Mouse (Mus musculus): ENCODE measurements around the gene Bahcc1.
A peak's percentile ranks its signal among the peaks of the same experiment; 100 is the strongest.

Bahcc1 gene

DNA sequence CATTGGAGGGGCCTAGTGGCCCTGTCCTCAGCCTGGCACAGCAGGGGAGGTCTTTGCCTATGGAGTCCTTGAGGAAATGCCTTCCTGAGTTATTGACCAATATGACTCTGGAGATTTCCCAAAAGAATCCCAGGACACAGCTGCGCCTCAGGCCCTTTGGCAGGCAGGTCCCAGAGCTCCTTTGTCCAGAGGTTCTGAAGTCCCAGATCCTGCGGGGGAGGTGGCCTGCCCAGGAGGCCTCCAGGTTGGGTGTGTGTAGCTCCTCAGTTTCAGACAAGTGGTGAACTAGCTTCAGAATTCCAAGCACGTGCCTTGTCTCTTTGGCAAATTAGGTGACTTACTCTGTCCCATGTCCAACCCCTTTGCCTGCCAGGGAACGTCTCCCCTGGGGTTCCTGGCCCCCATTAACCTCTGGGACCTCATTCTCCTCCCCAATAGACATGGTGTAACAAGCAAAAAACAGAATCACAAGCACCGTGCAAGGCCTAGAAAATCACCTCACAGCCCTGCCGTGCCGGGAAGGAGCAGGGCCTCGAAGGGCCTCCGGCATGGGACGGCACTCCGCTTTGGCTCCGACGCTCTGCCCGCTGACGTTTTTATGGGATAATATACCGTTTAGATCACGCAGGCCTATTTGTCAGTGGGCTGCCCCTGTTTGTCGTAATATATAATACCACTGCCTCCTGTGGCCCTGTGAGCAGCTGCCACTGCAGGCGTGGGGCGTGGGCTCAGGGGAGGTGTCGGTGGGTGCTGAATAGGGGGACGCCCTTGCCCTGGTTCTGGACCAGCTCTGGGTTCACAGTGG is 10.2 kb downstream of the Bahcc1 start:
- no peak for DNase-seq (ENCODE audit: low spot score in 2 of 2)

DNA sequence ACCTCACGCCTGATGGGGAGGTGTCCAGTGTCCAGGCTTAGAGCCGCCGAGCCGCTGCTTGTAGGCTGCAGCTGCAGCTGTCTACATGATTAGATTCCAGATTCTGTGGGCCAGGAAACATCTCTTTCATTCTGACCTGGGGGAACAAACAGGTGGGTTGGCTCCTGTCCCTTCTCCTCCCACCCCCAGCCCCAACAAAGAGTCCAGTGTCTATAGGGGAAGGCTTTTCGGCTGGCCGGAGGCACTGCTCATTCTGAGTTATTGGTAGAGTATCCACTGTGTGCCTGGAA is 10.7 kb downstream of the Bahcc1 start:
- no peak for DNase-seq (ENCODE audit: low spot score in 2 of 2)

DNA sequence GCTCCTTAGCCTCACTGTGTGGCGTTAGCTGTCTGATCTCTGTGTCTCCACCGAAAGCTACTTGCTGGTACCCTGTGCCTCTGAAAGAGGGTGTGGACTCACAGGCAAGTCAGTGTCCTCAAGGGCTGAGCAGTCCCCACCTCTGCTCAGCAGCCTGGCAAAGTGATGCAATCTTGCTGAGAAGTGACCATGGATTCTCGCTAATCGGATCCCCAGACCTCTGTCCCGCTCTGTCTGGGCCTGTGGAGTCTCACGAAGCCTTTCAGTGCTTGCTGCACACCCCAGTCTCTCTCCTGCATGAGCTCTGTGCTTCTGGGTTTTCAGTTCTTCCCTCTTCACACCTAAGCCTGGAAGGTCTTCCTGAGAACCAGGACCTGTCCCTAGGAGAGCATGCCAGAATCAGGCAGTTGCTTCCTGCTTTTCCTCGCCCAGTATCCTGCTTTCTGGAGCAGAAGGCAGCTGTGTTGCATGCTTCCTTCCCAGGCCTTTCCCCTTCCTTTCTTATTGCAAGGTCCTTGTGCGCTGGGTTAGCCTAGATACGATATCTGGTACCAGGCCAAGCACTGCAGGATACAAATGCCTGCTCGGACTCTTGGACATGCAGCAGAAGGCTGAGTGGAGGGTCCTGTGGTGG is 15.5 kb downstream of the Bahcc1 start:
- DNase-seq (ENCODE audit: low spot score in 2 of 2) = no peak

DNA sequence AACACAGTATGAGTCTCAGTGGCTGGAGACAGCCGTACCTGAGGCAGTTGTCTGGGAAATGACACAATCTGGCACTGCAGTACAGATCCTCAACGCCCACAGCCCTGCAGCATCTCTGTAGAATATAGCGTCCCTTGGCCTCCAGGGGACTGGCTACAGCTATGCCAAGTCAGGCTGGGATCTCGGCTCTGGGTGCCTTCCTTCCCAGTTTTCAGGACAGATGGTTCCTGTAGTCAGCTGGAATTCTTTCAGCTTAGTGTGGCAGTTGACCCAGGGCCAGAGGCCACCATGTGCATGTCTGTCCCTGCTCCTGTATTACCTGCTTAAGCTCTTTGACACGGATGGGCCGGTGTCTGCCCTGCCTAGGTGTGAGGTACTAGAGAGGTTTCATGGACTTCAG is 16.2 kb downstream of the Bahcc1 start:
- DNase-seq (ENCODE audit: low spot score in 2 of 2) = no peak

DNA sequence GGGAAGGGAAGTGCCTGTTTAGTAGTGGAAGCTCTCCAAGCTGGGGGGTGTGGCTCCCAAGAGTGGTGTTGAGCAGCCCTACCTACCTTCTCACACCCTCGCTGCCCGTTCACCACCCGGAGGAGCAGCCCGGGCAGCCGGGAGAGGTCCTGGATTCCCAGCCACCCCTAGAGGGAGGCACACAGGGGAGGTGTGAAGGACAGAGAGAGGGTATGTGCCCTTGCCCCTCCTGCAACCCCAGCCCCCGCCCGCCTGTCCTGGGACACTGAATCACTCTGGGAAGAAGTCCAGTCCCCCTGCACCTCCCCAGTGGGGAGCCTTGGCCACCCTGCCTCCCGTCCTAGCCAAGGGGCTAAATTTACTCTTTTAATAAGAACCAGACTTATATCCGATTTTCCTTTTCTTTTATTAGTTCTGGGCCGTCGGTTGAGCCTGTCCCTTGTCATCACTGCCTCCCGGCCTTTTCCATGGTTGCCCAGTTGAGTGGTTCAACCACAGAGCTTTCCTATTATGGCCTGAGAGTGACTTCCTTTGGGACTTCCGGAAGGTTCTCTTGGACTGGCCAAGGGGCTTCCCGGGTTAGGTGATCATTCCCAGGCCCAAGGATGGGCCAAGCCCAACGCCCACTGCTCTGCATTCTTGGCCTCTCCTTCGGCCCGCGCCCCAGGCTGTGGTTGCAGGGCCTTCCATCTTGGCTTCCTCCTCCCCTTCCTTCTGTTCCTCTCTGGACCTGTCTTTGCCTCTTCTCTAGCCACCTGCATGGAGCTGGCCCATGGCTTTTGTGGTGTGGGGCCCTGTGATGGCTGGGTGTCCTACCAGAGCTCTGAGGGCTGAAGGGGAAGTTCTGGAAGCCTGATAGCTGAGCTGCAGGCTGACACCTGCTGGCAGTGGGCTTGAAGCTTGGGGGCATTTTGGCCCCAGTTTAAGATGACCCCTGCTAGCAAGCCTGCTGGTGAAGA is 18.5 kb downstream of the Bahcc1 start:
- DNase-seq (ENCODE audit: low spot score in 2 of 2) = no peak

DNA sequence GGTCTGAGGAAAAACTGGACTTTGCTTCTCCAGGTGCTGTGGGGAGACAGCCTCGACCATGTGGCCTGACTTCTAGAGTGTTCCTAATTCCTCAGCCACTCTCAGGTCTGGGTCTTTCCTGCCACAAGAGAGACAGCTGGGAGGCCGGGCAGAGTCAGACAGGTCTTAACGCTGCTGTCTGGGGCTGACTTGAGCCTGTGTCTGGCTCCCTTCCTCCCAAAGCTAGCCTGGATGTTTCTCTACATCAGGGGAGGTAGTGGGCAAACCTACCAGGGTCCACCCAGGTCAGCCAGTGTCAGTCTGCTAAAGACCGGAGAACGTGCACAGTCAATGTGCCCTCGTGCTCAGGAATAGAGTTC is 19.2 kb downstream of the Bahcc1 start:
- no peak for DNase-seq (ENCODE audit: low spot score in 2 of 2)

DNA sequence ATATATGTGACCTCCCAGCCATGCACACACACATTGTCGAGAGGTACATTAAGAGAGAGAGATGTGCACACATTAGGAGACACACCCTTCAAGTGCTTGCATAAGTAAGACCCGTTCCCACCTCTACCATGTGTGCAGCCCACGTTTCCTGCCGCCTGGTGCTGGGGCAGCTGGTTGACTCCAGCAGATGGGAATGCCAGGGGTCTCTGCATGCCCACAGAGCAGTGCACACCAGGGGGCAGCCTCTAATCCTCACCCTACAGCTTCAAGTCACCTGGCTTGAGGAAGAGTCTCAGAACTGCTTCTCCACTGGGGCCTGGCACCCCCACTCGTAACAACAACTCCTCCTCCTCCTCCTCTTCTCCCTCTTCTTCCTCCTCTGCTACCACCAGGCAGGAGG is 19.7 kb downstream of the Bahcc1 start:
- no peak for DNase-seq (ENCODE audit: low spot score in 2 of 2)

DNA sequence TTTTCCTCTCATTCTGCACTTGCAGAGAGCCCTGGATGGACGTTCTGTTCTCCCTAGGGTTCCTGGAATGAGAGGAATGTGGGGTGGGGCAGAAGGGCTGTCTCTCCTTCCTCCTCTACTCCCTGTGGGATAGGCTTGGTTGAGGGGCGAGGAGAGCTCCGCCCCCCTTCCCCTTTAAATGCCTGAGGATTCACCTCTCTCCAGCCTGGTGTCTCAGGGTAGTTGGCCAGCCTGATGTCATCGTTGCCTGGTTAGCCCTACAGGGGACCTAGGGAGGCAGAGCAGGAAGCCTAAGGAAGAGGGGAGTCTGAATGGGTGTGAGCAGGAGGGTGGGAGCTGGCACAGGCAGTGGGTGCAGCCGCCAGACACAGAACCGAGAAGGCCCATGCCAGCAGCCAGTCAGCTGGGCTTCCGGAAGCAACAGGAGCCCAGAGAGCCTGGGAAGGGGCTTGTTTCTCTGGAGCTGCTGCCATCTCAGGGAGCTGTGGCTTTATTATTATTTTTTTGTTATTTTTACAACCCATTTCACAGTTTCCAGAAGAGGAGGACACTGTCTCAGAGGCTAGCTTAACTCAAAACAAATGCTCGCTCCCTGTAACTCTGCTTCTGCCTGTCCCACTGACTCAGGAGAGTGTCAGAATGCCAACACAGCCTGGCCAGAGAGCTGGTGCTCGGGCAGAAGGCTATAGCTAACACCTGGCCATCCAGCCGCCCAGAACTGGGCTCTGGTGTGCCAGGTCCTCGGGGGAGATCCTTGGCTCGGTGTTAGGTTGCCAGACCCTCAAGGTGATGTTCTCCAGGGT is 20.3 kb downstream of the Bahcc1 start:
- DNase-seq (ENCODE audit: low spot score in 2 of 2) = no peak

DNA sequence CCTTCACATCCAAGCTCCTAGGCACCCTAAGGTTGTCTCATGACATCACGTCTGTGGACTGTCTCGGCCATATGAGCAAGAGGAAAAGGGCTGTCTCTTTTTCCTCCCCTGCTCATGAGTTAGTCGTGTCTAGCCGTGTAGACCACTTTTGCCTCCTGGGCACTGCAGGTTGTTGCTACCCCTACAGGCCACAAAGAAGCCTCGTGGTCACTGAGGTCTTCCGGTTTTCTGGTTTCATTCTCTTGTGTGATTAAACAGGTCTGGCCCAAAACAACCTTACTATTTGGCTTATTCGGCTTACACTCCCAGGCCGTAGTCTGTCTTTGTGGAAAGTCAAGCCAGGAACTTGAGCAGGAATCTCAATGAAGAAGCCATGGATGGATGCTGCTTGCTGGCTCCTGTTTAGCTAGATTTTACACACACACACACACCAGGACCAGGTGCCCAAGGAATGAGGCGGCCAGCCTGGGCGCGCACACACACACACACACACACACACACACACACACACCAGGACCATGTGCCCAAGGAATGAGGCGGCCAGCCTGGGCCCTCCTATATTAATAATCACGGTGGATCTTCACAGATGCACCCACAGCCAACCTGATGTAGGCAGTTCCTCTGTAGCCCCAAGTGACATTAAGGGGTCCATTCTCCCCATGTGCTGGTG is 21.0 kb downstream of the Bahcc1 start:
- DNase-seq (ENCODE audit: low spot score in 2 of 2) = peak; percentile 54 to 79

DNA sequence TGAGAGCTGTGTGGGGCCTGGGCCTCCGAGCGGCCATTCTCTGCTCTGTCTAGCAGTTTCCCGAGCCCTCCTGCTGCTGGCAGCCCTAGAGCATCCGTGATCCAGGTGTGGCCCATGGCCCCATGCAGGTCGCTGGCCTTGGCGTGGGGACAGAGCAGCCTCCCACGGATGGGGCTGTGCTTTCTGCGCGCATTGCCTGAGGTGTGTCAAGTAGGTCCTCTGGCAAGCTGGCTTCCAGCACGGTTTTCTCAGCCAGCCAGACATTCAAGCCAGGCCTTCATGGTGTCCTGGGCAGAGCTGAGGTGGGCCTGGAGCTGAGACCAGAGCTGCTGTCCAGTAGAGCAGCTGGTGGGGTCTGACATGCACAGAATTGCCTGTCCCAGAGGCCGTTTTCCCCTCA is 21.7 kb downstream of the Bahcc1 start:
- DNase-seq (ENCODE audit: low spot score in 2 of 2) = no peak

DNA sequence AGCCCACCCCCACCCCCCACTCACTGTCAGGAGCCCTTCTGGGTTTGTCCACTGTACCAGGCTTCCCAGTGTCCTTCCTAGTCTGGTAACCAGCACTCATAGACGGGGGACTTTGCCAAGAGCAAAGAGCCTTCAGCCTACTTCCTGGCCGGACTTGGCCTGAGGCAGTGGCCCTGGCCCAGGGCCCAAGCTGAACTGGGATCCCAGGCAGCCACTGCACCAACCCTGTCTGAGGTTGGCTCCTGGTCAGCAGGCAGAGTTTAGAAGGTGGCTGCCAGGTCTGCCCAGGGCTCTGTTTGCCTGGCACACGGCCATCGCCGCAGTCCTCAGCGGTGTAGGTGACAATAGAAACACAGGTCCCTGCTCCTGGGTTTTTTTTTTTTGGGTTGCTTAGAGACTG is 22.3 kb downstream of the Bahcc1 start:
- DNase-seq (ENCODE audit: low spot score in 2 of 2) = no peak

DNA sequence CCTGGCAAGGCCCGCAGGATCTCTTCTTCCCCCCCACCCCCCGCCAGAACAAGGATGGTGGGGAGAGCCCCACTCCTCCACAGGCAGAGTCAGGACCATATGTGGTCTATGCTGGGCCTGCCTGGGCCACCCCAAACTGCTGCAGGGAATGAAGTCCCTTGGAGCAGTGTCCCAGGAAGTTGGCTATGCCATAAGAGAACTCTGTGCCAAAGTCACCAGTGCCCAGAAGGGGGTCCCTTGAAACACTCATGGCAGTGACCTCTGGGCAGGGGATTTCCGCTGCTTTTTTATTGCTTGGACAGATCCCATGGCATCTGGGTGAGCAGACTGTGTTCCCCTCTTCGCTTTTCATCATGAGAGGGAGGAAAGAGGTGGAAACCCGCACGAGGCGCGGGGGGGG is 22.8 kb downstream of the Bahcc1 start:
- no peak for DNase-seq (ENCODE audit: low spot score in 2 of 2)

DNA sequence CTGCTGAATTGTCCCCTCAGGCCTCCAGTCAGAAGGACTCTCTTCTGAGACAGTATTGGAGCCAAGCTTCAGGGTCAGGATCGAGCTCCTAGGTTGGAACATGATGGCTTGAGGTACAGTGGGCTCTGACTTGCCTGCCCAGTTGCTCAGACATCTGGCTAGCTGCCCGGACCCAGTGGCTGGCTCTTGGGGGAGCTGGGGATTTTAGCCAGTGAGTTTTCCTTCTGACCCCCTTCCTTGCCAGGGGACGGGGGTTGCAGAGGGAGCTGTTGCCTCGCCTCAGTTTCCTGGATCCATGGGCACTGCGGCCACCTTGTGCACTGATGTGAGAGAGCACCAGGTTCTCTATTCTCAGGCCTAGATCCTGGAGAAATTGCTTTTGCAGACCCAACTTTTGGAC is 23.4 kb downstream of the Bahcc1 start:
- DNase-seq (ENCODE audit: low spot score in 2 of 2) = no peak

DNA sequence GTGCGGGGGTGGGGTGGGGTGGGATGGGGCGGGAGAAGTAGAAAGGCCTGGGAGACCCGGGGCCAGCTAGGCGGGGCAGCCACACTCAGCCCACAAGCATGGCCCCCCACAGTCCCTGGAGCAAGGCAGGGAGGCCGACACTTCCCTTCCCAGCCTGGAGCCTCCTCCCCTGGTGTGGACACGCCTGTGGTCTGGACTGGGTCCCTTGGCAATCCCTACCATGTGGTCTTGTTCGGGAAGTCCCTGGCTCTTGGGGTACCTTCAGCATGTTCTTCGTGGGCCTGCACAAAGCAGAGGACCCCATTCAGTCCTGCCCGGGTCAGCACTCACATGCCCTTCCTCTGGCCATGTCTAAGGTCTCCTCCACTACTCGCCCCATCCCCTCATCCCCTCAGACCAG is 23.8 kb downstream of the Bahcc1 start:
- no peak for DNase-seq (ENCODE audit: low spot score in 2 of 2)

DNA sequence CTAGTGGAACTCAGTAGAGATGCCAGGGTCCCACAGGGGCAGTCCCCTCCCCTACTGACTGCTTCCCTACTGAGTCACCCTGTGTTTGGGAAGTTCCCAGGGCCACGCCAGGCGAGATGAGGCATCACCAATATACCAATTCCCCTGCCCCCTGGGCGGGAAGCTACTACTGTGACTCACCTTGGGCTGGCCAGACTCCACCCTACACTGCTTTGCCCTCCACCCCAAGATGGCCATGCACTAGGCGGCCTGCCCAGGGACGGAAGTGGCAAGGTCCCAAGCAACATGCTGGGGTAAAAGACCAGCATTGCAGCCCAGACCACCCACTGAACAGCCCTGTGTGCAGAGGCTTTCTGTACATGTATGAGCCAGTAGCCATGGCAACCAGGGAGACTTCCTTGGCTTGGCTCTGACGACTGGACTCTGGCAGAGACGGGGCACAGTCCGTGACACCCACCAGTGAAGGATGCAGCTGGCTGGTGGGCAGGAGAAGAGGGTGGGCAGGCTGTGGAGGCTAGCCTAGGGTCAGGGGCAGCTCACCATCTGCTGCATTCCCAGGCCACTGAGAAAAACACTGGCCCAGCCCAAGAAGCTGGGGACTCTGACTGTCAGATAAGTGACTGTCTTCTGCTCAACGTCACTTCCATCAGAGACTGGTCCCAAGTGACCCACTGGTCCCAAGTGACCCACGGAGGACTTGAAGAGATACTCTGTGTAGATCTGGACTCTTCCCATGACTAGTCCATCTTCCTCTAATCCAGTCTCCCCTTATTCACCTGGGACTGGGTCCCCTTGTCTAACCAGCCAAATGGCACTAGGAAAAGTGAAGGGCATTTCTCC is 24.5 kb downstream of the Bahcc1 start:
- peak; percentile 51 to 70 for DNase-seq (ENCODE audit: low spot score in 2 of 2)

DNA sequence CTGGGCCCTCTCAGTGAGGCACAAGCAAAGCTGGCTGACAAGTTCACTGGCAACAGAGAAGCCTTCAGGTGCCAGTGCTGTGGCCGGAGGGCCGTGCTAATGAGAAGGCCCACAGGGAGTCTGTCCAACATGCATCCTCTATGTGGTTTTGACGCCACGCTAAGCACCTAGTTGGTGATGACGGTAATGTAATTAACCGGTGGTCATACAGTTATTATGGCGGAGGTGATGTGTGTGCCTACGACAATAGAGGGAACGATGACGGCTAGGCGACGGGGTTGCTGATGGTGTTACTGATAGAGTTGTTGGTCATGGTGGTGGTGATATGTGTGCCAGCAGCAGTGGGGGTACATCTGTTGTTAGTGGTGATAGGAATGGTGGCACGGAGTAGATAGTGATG is 25.2 kb downstream of the Bahcc1 start:
- peak; percentile 78 to 94 for DNase-seq (ENCODE audit: low spot score in 2 of 2)

DNA sequence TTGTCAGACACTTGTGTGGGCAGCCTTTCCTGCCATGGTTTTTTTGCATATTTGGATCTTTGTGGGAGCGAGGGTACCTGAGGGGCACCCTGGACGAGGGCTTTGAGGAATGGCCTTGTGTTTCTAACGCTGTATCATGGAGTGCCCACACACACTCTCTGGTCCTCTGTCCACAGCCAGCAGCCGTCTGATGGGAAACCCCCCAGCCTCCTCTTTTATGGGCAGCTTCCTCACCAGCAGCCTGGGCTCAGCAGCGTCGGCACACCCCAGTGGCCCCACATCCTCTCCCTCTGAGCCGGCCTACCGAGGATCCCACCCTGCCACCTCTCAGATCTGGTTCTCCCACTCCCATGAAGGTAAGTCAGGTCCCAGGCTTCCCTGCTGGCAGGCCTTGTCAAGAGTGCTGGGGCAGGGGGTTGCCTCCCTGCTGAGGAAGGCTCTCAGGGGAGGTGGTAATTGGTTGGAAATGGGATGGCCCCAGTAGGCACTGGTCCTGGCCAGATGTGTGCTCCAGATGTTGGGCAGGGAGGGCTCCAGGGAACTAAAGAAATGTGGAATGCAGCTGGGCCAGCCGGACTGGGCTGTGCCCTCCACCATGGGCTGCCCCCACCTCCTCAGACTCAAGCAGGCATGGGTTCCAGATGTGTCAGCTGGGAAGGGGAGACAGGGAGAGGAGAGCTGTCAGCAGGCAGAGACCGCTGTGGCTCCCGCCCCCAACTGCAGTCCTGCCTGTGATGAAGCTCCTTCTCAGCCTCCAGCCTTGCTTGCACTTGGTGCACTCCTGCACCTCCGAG is 26.3 kb downstream of the Bahcc1 start:
- DNase-seq (ENCODE audit: low spot score in 2 of 2) = peak; percentile 62 to 78

DNA sequence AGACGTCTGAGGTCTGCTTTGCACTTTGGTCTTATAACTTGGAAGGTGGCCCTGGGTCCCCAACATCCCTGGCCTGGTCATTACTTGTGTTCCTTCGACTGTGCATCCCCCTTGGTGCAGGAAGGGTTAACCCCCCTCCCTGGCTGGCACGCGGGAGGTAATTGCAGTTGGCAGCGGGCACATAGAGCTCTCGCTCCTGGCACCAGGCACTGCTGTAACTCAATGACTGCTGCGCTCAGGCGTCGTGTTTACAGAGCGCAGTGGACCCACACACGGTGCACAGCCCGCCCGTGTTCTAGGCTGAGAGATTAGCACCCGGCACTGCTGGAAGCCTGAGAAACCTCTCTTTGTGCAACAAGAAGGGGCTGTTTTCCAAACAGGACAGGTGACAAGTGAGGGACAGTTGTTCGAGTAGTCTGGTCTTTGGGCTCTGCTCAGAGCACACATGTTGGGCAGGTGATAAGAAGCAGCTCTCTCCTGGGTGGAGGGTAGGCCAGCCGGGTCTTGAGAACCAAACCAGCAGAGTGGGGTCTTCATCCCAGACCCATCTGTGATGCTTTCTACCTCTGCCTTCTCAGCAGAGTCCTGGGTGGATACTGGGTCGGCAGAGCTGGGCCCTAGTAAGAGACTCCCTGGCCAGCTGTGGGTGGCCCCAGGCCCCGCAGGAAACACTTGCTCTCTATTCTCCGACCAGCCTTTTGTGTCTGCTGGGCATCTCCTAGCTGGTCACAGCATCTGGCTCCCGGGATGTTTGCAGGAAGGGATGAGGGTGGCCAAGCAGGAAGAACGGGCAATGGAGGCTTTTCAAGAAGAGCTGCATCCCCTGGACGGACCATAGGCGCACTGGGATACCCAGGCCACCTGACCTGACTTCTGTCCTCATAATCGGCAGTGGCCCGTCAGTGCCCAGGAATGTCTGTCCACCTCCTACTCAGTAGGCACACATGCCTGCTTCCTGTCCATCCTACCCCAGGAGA is 27.3 kb downstream of the Bahcc1 start:
- no peak for DNase-seq (ENCODE audit: low spot score in 2 of 2)

Data from natural killer cell, adult 2 months (primary cell).